Mouse (Mus musculus): ENCODE data around the gene Cacnb2.

GRCm38 (mm10) chr2:14602788-14603187 is at the start of gene Cacnb2:
- TF ChIP-seq POLR2A (IDR thresholded peaks at IDR 0.05; ENCODE audit: insufficient read depth, low read depth, low read length), result no peak
- TF ChIP-seq CTCF (IDR thresholded peaks at IDR 0.05; ENCODE audit: insufficient read depth, low read depth, low read length), result no peak

Data from olfactory bulb, adult 2 months (tissue).